Mouse (Mus musculus) forebrain, postnatal 0 days (tissue): ENCODE results near the gene Kxd1. TPM values are rescaled to one million over a fixed set of nuclear protein-coding genes. Genes with fewer than 3 reads are reported as not detected.

Source experiments
- ATAC-seq: fragments of 200-750 bp; cut with Nextera tagmentation; 2 replicates; pipeline ENCODE4 v1.8.0; 2017; ENCODE audit warnings: mild to moderate bottlenecking, moderate library complexity
- DNase-seq: peaks from one replicate; pipeline ENCODE4 v3.0.0-alpha.2; 2015
- H3K27ac ChIP-seq: fragments of 300-500 bp; sonication (generic); 2 replicates; pipeline ENCODE4 v1.5.1; 2014; ENCODE audit warnings: low read depth, mild to moderate bottlenecking, antibody characterized with exemption, low read length, moderate library complexity, mixed read lengths
- H3K27me3 ChIP-seq: fragments of 300-500 bp; sonication (generic); 2 replicates; pipeline ENCODE4 v1.6.1; 2014; ENCODE audit warnings: mild to moderate bottlenecking, low read length, mixed read lengths; ENCODE audit not compliant: insufficient read depth
- H3K36me3 ChIP-seq: fragments of 300-500 bp; sonication (generic); 2 replicates; pipeline ENCODE4 v1.6.1; 2014; ENCODE audit warnings: mild to moderate bottlenecking, moderate library complexity; ENCODE audit not compliant: insufficient read depth
- H3K4me1 ChIP-seq: fragments of 300-500 bp; sonication (generic); 2 replicates; pipeline ENCODE4 v1.6.1; 2014; ENCODE audit warnings: antibody characterized with exemption; ENCODE audit not compliant: insufficient read depth
- H3K4me2 ChIP-seq: fragments of 300-500 bp; sonication (generic); 2 replicates; pipeline ENCODE4 v1.6.1; 2014; ENCODE audit warnings: low read depth, mild to moderate bottlenecking, moderate library complexity
- H3K4me3 ChIP-seq: fragments of 300-500 bp; sonication (generic); 2 replicates; pipeline ENCODE4 v1.5.1; 2014; ENCODE audit warnings: low read depth, low read length, mixed read lengths
- H3K9ac ChIP-seq: fragments of 300-500 bp; sonication (generic); 2 replicates; pipeline ENCODE4 v1.6.1; 2014; ENCODE audit warnings: mild to moderate bottlenecking
- H3K9me3 ChIP-seq: fragments of 300-500 bp; sonication (generic); 2 replicates; pipeline ENCODE4 v1.6.1; 2016; ENCODE audit warnings: low read length
- CTCF ChIP-seq: sonication (generic); IDR thresholded peaks from 2 replicates; pipeline ENCODE4 v1.5.1; 2016; ENCODE audit warnings: antibody characterized with exemption, control low read depth, low read depth
- WGBS: fragments of 180-500 bp; shearing (Covaris S2); extraction: QIAGEN DNeasy Blood & Tissue Kit; methylation state at CpG from one replicate; pipeline ENCODE4 v1.1.7; 2014; 5-methylcytosine and 5-hydroxymethylcytosine counted together
- polyA plus RNA-seq: library from polyadenylated mRNA; unstranded; fragments of >200 nt; fragmentation: Nextera tagmentation; extraction: Ambion mirVana; gene quantifications from 2 replicates; pipeline ENCODE4 v1.2.1, GENCODE M21; 2015
- total RNA-seq: library from RNA; depleted of rRNA; stranded (reverse); fragments of >200 nt; gene quantifications from 2 replicates; pipeline ENCODE4 v1.2.3, GENCODE M21; 2014

Gene Kxd1
- total and polyA plus RNA-seq, 2 experiments from 2014 or later: 43.5 to 51.6 TPM

GRCm38 (mm10) chr8:70538633-70539076 is 10.9 kb upstream of the Kxd1 start:
- peak overlapping the region; percentile 90 for H3K4me3 ChIP-seq
- under 1% methylated on average over 32 of the region's 32 CpGs for WGBS
- peak; percentile 85 for ATAC-seq
- peak; percentile 100 for DNase-seq
- H3K9ac ChIP-seq: peak overlapping the region; percentile 84
- peak overlapping the region; percentile 93 for H3K4me2 ChIP-seq
- H3K27me3 ChIP-seq: no peaks in the 10 kb centered on the region
- no peak for TF ChIP-seq CTCF
- H3K4me1 ChIP-seq: peaks cover 11% of the 10 kb centered on the region; the same call in 1 of the 2 replicates
- peaks cover 34% of the 10 kb centered on the region for H3K36me3 ChIP-seq
- H3K9me3 ChIP-seq: no peaks in the 10 kb centered on the region
- H3K27ac ChIP-seq: peak overlapping the region; percentile 91

- Histone ChIP-seq H3K9me3 (no peaks in the 10 kb centered on the region), H3K27ac (peak overlapping the region; percentile 91; the same call in 1 of the 2 replicates), H3K4me1 (peaks cover 11% of the 10 kb centered on the region; the same call in 1 of the 2 replicates), H3K9ac (peak overlapping the region; percentile 84), H3K4me2 (peak overlapping the region; percentile 93), H3K4me3 (peak overlapping the region; percentile 90), H3K36me3 (peaks cover 39% of the 10 kb centered on the region), H3K27me3 (no peaks in the 10 kb centered on the region)
- no peak for TF ChIP-seq CTCF
- DNase-seq (no peak), ATAC-seq (no peak)
- 15% methylated on average over 24 of the region's 24 CpGs for WGBS
These were observed 10.3 kb upstream of the Kxd1 start for GRCm38 (mm10) chr8:70538024-70538579.

GRCm38 (mm10) chr8:70535701-70536100 is 7.9 kb upstream of the Kxd1 start:
- Histone ChIP-seq H3K9ac (no peak overlapping the region), H3K27me3 (no peaks in the 10 kb centered on the region), H3K36me3 (peaks cover 63% of the 10 kb centered on the region), H3K4me2 (no peak overlapping the region), H3K4me3 (no peak overlapping the region), H3K4me1 (peaks cover 7% of the 10 kb centered on the region; the same call in 1 of the 2 replicates), H3K27ac (no peak overlapping the region), H3K9me3 (no peaks in the 10 kb centered on the region)
- ATAC-seq (no peak), DNase-seq (no peak)
- no peak for TF ChIP-seq CTCF
- WGBS: 87% methylated on average over 2 of the region's 2 CpGs

GRCm38 (mm10) chr8:70535221-70535620 is 7.5 kb upstream of the Kxd1 start:
- Histone ChIP-seq H3K27me3 (no peaks in the 10 kb centered on the region), H3K9me3 (no peaks in the 10 kb centered on the region), H3K4me2 (no peak overlapping the region), H3K27ac (no peak overlapping the region), H3K36me3 (peaks cover 65% of the 10 kb centered on the region), H3K9ac (no peak overlapping the region), H3K4me3 (no peak overlapping the region), H3K4me1 (peaks cover 3% of the 10 kb centered on the region; the same call in 1 of the 2 replicates)
- no peak for TF ChIP-seq CTCF
- DNase-seq: no peak
- WGBS: 97% methylated on average over 3 of the region's 3 CpGs
- ATAC-seq: no peak

GRCm38 (mm10) chr8:70534281-70534680 is 6.5 kb upstream of the Kxd1 start:
- Histone ChIP-seq H3K4me1 (no peaks in the 10 kb centered on the region), H3K27me3 (no peaks in the 10 kb centered on the region), H3K9me3 (no peaks in the 10 kb centered on the region), H3K4me3 (no peak overlapping the region), H3K27ac (no peak overlapping the region), H3K4me2 (no peak overlapping the region), H3K9ac (no peak overlapping the region), H3K36me3 (peaks cover 65% of the 10 kb centered on the region)
- no peak for ATAC-seq
- no peak for TF ChIP-seq CTCF
- DNase-seq: no peak
- WGBS: 90% methylated on average over 12 of the region's 12 CpGs

GRCm38 (mm10) chr8:70530314-70530713 is 2.6 kb upstream of the Kxd1 start:
- no peak for DNase-seq
- no peaks in the 10 kb centered on the region for H3K27me3 ChIP-seq
- H3K4me1 ChIP-seq: peaks cover 6% of the 10 kb centered on the region; the same call in 1 of the 2 replicates
- peaks cover 47% of the 10 kb centered on the region for H3K36me3 ChIP-seq
- H3K9ac ChIP-seq: no peak overlapping the region
- no peak for ATAC-seq
- H3K9me3 ChIP-seq: no peaks in the 10 kb centered on the region
- H3K27ac ChIP-seq: no peak overlapping the region
- WGBS: 94% methylated on average over 2 of the region's 2 CpGs
- peak; percentile 35; the same call in 1 of the 2 replicates for TF ChIP-seq CTCF
- H3K4me3 ChIP-seq: no peak overlapping the region
- no peak overlapping the region for H3K4me2 ChIP-seq

- Histone ChIP-seq H3K36me3 (peaks cover 41% of the 10 kb centered on the region), H3K4me3 (no peak overlapping the region), H3K4me1 (peaks cover 6% of the 10 kb centered on the region; the same call in 1 of the 2 replicates), H3K9me3 (no peaks in the 10 kb centered on the region), H3K4me2 (no peak overlapping the region), H3K27ac (no peak overlapping the region), H3K27me3 (no peaks in the 10 kb centered on the region), H3K9ac (no peak overlapping the region)
- no peak for TF ChIP-seq CTCF
- no peak for ATAC-seq
- 95% methylated on average over 3 of the region's 3 CpGs for WGBS
- no peak for DNase-seq
These were observed 2.0 kb upstream of the Kxd1 start for GRCm38 (mm10) chr8:70529741-70530161.
